ENCODE assay signal across 8 mouse cellular contexts in the genomic region with DNA sequence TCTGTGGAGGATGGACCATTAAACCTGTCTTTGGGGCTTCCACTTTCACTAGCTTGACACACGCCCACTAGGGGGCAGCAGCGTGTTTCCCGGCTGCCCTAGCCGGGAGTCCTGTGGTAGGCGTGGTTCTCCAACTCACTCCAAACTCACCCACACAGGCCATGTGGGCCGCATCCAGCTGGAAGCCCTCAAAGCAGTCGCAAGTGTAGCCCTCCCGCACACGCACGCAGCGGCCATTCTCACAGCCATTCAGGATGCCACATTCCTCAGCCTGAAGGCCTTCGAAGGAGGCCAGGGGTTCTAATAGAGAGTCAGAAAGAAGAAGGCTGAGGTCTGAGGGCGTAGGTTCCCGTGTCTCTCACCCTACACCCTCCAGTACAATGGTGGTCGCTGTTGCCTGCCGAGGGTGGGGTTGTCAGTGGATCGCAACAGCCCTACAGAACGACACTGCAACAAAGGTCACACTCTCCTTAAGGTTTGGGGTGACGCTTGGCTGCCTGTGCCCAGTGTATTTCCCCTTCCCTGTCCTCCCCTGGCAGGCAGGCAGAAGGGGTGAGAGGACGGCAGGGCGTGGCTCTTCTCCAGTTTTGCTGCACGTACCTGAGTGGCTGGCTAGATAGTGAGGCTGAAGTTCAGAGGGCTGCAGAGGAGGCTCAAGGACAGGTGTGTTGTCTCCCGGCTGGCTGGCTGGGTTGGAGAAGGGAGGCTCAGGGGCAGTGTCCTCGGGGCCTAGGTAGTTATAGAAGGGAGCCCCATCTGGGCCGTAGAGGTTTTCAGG. TPM values are rescaled to one million over a fixed set of nuclear protein-coding genes. Genes with fewer than 3 reads are reported as not detected.
DNase-seq lines count a peak whose midpoint lies in the region; ATAC-seq and TF ChIP-seq lines count a peak whose summit lies in the region.

No protein-coding gene starts in this region.

- no peak overlapping the region for H3K27ac ChIP-seq in bone marrow, adult 2 months (ENCODE audit: control insufficient read depth, insufficient read depth, low read depth, low read length, poor library complexity)
- H3K27ac ChIP-seq in embryonic facial prominence, embryonic 14.5 days (replicated peaks; ENCODE audit: low read depth, low read length), result no peak overlapping the region
- no peak overlapping the region for H3K27ac ChIP-seq in limb, embryonic 13.5 days
- no peak overlapping the region for H3K27ac ChIP-seq in midbrain, embryonic 16.5 days (ENCODE audit: low read length)
- H3K27ac ChIP-seq in spleen, adult 2 months (ENCODE audit: insufficient read depth, low read length), result no peak overlapping the region

- H3K4me2 ChIP-seq in embryonic facial prominence, embryonic 14.5 days (ENCODE audit: low read depth, low read length), result peak overlapping the region; percentile 46
- H3K4me2 ChIP-seq in limb, embryonic 13.5 days (replicated peaks), result peak overlapping the region; percentile 52
- peak overlapping the region; percentile 38 for H3K4me2 ChIP-seq in midbrain, embryonic 16.5 days (ENCODE audit: low read length)

- DNase-seq in A20 (ENCODE audit: low read depth, low spot score), result peak; percentile 85
- DNase-seq in embryonic facial prominence, embryonic 14.5 days (ENCODE audit: low spot score), result peak; percentile 96
- peak; percentile 79 to 84 for DNase-seq in heart, adult 9 months (ENCODE audit: low spot score in 2 of 2)
- peak; percentile 88 for DNase-seq in kidney, adult 9 months
- DNase-seq in spleen, adult 2 months (ENCODE audit: low read depth in 1 of 2, low spot score in 2 of 2), result peak; percentile 47 to 76

- no peaks in the 10 kb centered on the region for H3K27me3 ChIP-seq in embryonic facial prominence, embryonic 14.5 days (replicated peaks; ENCODE audit: control insufficient read depth, insufficient read depth, low read length)
- H3K27me3 ChIP-seq in limb, embryonic 13.5 days, result 0 out of 2 replicates have a peak, but pooled peaks cover 6% of the 10 kb centered on the region
- H3K27me3 ChIP-seq in midbrain, embryonic 16.5 days (ENCODE audit: control insufficient read depth, insufficient read depth, low read depth, low read length), result no peaks in the 10 kb centered on the region
- H3K27me3 ChIP-seq in spleen, adult 2 months (ENCODE audit: control insufficient read depth, insufficient read depth, low read length), result no peaks in the 10 kb centered on the region

- peak; percentile 40; the same call in 1 of the 2 replicates for TF ChIP-seq POLR2A in bone marrow, adult 2 months (IDR thresholded peaks at IDR 0.05; ENCODE audit: borderline replicate concordance, control insufficient read depth, low read depth, low read length)
- no peak for TF ChIP-seq POLR2A in spleen, adult 2 months (IDR thresholded peaks at IDR 0.05; ENCODE audit: low read depth, low read length)

- H3K36me3 ChIP-seq in embryonic facial prominence, embryonic 14.5 days (ENCODE audit: control insufficient read depth, insufficient read depth, low read length), result no peaks in the 10 kb centered on the region
- H3K36me3 ChIP-seq in limb, embryonic 13.5 days, result no peaks in the 10 kb centered on the region
- H3K36me3 ChIP-seq in midbrain, embryonic 16.5 days (ENCODE audit: control insufficient read depth, insufficient read depth, low read length), result no peaks in the 10 kb centered on the region
- no peaks in the 10 kb centered on the region for H3K36me3 ChIP-seq in spleen, adult 2 months (ENCODE audit: control insufficient read depth, insufficient read depth, low read length)

- ATAC-seq in embryonic facial prominence, embryonic 14.5 days (ENCODE audit: low read depth), result peak; percentile 91
- ATAC-seq in limb, embryonic 13.5 days (ENCODE audit: low FRiP score, low read depth), result peak; percentile 90
- peak; percentile 73 for ATAC-seq in midbrain, embryonic 16.5 days

- H3K4me1 ChIP-seq in bone marrow, adult 2 months (ENCODE audit: control insufficient read depth, insufficient read depth, low read length), result peaks cover 3% of the 10 kb centered on the region; the same call in 1 of the 2 replicates
- peaks cover 3% of the 10 kb centered on the region; the same call in 1 of the 2 replicates for H3K4me1 ChIP-seq in embryonic facial prominence, embryonic 14.5 days (ENCODE audit: control insufficient read depth, insufficient read depth, low read length)
- H3K4me1 ChIP-seq in limb, embryonic 13.5 days, result peaks cover 7% of the 10 kb centered on the region; the same call in 1 of the 2 replicates
- no peaks in the 10 kb centered on the region for H3K4me1 ChIP-seq in midbrain, embryonic 16.5 days (ENCODE audit: control insufficient read depth, insufficient read depth, low read length)
- peaks cover 2% of the 10 kb centered on the region; the same call in 1 of the 2 replicates for H3K4me1 ChIP-seq in spleen, adult 2 months (ENCODE audit: control insufficient read depth, insufficient read depth, insufficient read length)

- 31% methylated on average over 25 of the region's 25 CpGs for WGBS in bone marrow, adult 2 months
- WGBS in embryonic facial prominence, embryonic 14.5 days, result 29% methylated on average over 25 of the region's 25 CpGs
- WGBS in limb, embryonic 13.5 days, result 30% methylated on average over 25 of the region's 25 CpGs
- WGBS in midbrain, embryonic 16.5 days, result 35% methylated on average over 25 of the region's 25 CpGs
- 37% methylated on average over 25 of the region's 25 CpGs for WGBS in spleen, adult 2 months

- H3K9ac ChIP-seq in embryonic facial prominence, embryonic 14.5 days (ENCODE audit: low read depth, low read length), result peak overlapping the region; percentile 40; the same call in 1 of the 2 replicates
- peak overlapping the region; percentile 51; the same call in 1 of the 2 replicates for H3K9ac ChIP-seq in limb, embryonic 13.5 days
- no peak overlapping the region for H3K9ac ChIP-seq in midbrain, embryonic 16.5 days (ENCODE audit: low read depth, low read length)

- TF ChIP-seq CTCF in bone marrow, adult 2 months (IDR thresholded peaks at IDR 0.05; ENCODE audit: control insufficient read depth, insufficient read depth, low read length), result peak; percentile 95
- peak; percentile 87; the same call in 1 of the 2 replicates for TF ChIP-seq CTCF in spleen, adult 2 months (IDR thresholded peaks at IDR 0.05; ENCODE audit: extremely low read depth, insufficient read depth, insufficient read length, insufficient replicate concordance)

- no peaks in the 10 kb centered on the region for H3K9me3 ChIP-seq in embryonic facial prominence, embryonic 14.5 days (ENCODE audit: control insufficient read depth, low read length)
- H3K9me3 ChIP-seq in limb, embryonic 13.5 days, result no peaks in the 10 kb centered on the region
- H3K9me3 ChIP-seq in midbrain, embryonic 16.5 days (replicated peaks; ENCODE audit: control insufficient read depth, low read length, poor library complexity, severe bottlenecking), result no peaks in the 10 kb centered on the region

- no peak overlapping the region for H3K4me3 ChIP-seq in bone marrow, adult 2 months (replicated peaks; ENCODE audit: control insufficient read depth, low read depth, low read length)
- H3K4me3 ChIP-seq in embryonic facial prominence, embryonic 14.5 days (ENCODE audit: low read depth, low read length), result no peak overlapping the region; the same call in 1 of the 2 replicates
- H3K4me3 ChIP-seq in limb, embryonic 13.5 days, result peak overlapping the region; percentile 18; the same call in 1 of the 2 replicates
- no peak overlapping the region for H3K4me3 ChIP-seq in midbrain, embryonic 16.5 days (ENCODE audit: low read depth, low read length)
- no peak overlapping the region for H3K4me3 ChIP-seq in spleen, adult 2 months (ENCODE audit: extremely low read depth, insufficient read depth, insufficient read length)

RNA-seq across cellular contexts. Expression of a gene that starts 11.7 kb away (rescaled TPM):
- 83.4 and 90.0 TPM in 2 replicates for polyA plus RNA-seq in bone marrow, adult 2 months (2011; ENCODE audit: insufficient read depth, insufficient read length, low replicate concordance, missing spikeins)
- 123 and 130 TPM in 2 replicates for polyA plus RNA-seq in embryonic facial prominence, embryonic 14.5 days (2014; fragmentation: Nextera tagmentation; extraction: Ambion mirVana)
- polyA plus RNA-seq in limb, embryonic 13.5 days (2015; fragmentation: Nextera tagmentation; extraction: Ambion mirVana), result 152 and 153 TPM in 2 replicates
- polyA plus RNA-seq in midbrain, embryonic 16.5 days (2015; fragmentation: Nextera tagmentation; extraction: Ambion mirVana), result 131 and 137 TPM in 2 replicates
- polyA plus RNA-seq in spleen, adult 2 months (2012; rRNA removed), result 26.7 and 28.8 TPM in 2 replicates

RNA-seq across cellular contexts. Expression of a gene that starts 11.8 kb away (rescaled TPM):
- 33.6 and 72.2 TPM in 2 replicates for polyA plus RNA-seq in bone marrow, adult 2 months (2011; ENCODE audit: insufficient read depth, insufficient read length, low replicate concordance, missing spikeins)
- 63.8 and 65.7 TPM in 2 replicates for polyA plus RNA-seq in embryonic facial prominence, embryonic 14.5 days (2014; fragmentation: Nextera tagmentation; extraction: Ambion mirVana)
- polyA plus RNA-seq in limb, embryonic 13.5 days (2015; fragmentation: Nextera tagmentation; extraction: Ambion mirVana), result 78.9 and 79.4 TPM in 2 replicates
- polyA plus RNA-seq in midbrain, embryonic 16.5 days (2015; fragmentation: Nextera tagmentation; extraction: Ambion mirVana), result 53.0 and 54.8 TPM in 2 replicates
- 140 and 155 TPM in 2 replicates for polyA plus RNA-seq in spleen, adult 2 months (2012; rRNA removed)
